Mouse (Mus musculus) erythroblast, adult 5-6 weeks (primary cell): Measurements from ENCODE around the gene Rp9. TPM values are rescaled to one million over a fixed set of nuclear protein-coding genes. Genes with fewer than 3 reads are reported as not detected.
"Not testable (repeated sequence)": the region's sequence is repeated elsewhere in the genome, so short reads cannot be mapped to it uniquely, and the experiment has no call there.

Source experiments
- ATAC-seq: replicated peaks from 2 replicates; pipeline ENCODE4 v1.8.0; 2016; ENCODE audit warnings: moderate number of reproducible peaks, mild to moderate bottlenecking, moderate TSS enrichment, inconsistent platforms; ENCODE audit not compliant: poor library complexity, low FRiP score, severe bottlenecking
- total RNA-seq, 2 experiments: library from RNA; stranded (forward) in 1 of 2; stranded (reverse) in 1 of 2; fragments of 150-400 nt in 1 of 2; fragments of 200-764, 138-1000 nt in 1 of 2; gene quantifications; 2 replicates each; pipeline versions ENCODE4 v1.2.3 to v1.2.4; 2015 to 2017; ENCODE audit warnings: low replicate concordance in 2 of 2

Gene Rp9
- total RNA-seq, 2 experiments from 2014 or later, result 24.4 to 39.6 TPM

- ATAC-seq, result peak; percentile 78
Observed at GRCm38 (mm10) chr9:22467371-22468169, 2.0 kb downstream of the Rp9 start.

- ATAC-seq, result no peak
Observed at GRCm38 (mm10) chr9:22466212-22466611, 3.3 kb downstream of the Rp9 start.

GRCm38 (mm10) chr9:22461946-22462345 lies 7.6 kb downstream of the Rp9 start:
- no peak for ATAC-seq

- ATAC-seq, result no peak
Observed at GRCm38 (mm10) chr9:22457142-22457835, 12.3 kb downstream of the Rp9 start.

GRCm38 (mm10) chr9:22455041-22455440 lies 14.5 kb downstream of the Rp9 start:
- ATAC-seq, result no peak

GRCm38 (mm10) chr9:22453990-22454389 lies 15.6 kb downstream of the Rp9 start, which contains the start of gene Gm17545:
Gm17545 (plus strand) TSS chr9:22454290.
- ATAC-seq, result not testable (repeated sequence)

- ATAC-seq, result 0 out of 2 replicates have a peak, but pooled peaks have one; percentile 56
Observed at GRCm38 (mm10) chr9:22453501-22453924, 16.0 kb downstream of the Rp9 start.

- ATAC-seq, result no peak
Observed at GRCm38 (mm10) chr9:22452697-22453096, 16.8 kb downstream of the Rp9 start.

GRCm38 (mm10) chr9:22449209-22449608 lies 20.3 kb downstream of the Rp9 start:
- ATAC-seq, result no peak

- no peak for ATAC-seq
Observed at GRCm38 (mm10) chr9:22448420-22448819, 21.1 kb downstream of the Rp9 start.

- no peak for ATAC-seq
Observed at GRCm38 (mm10) chr9:22447213-22447612, 22.3 kb downstream of the Rp9 start.

- no peak for ATAC-seq
Observed at GRCm38 (mm10) chr9:22445123-22445522, 24.4 kb downstream of the Rp9 start.

GRCm38 (mm10) chr9:22443157-22443556 lies 26.4 kb downstream of the Rp9 start:
- ATAC-seq, result no peak

GRCm38 (mm10) chr9:22438826-22439225 lies 30.7 kb downstream of the Rp9 start:
- ATAC-seq, result no peak

- ATAC-seq, result no peak
Observed at GRCm38 (mm10) chr9:22434101-22434500, 35.4 kb downstream of the Rp9 start.

GRCm38 (mm10) chr9:22433221-22433620 lies 36.3 kb downstream of the Rp9 start:
- no peak for ATAC-seq

GRCm38 (mm10) chr9:22430315-22430840 lies 39.2 kb downstream of the Rp9 start:
- peak; percentile 72; the same call in 1 of the 2 replicates for ATAC-seq

- peak; percentile 53 for ATAC-seq
Observed at GRCm38 (mm10) chr9:22429533-22430241, 39.9 kb downstream of the Rp9 start.

- ATAC-seq, result no peak
Observed at GRCm38 (mm10) chr9:22428666-22429410, 40.7 kb downstream of the Rp9 start.
